Mouse (Mus musculus) lung, postnatal 0 days (tissue): ENCODE results near the gene Zkscan3.

Experiments used
- CTCF ChIP-seq: IDR thresholded peaks from 2 replicates; pipeline ENCODE4 v1.5.1; 2016; ENCODE audit warnings: antibody characterized with exemption, mild to moderate bottlenecking
- EP300 ChIP-seq: IDR thresholded peaks from 2 replicates; pipeline ENCODE4 v1.6.1; 2016; ENCODE audit warnings: antibody characterized with exemption, mild to moderate bottlenecking, control low read depth

DNA sequence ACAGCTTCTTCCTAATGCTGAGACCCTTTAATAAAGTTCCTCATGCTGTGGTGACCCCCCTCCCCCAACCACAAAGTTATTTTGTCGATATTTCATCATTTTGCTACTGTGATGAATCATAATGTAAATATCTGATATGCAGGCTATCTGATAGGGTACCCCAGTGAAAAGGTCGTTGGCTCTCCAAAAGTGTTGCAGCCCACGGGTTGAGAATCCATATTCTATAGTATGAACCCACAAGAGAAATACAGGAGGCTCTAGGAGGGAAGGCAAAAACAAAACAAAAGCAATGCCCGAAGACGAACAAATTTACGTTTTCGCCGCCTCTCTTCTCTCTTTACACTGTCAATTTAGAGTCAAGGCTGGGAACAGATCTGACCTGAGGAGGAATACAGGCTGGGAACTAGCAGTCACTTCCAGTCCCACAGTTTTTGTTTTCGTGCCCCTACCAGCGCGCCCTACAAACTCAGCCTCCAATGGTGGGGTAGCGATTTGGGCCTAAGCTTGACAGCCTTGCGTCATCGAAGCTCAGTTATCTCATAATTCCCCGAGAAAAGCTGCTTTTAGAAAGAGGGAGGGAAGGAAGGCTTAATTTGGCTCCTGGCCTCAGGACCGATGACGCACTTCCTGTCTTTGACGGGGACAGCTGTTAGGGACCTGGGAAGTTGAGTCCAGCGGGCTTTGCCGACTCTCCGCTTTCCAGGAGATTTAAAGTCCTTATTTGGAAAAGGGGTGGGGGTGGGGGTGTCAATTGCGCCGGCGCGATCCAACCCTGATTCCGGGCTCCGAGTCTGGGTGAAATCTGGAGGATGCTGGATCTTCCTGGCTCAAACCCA, 5.6 kb upstream of the Zkscan3 start:
- TF ChIP-seq CTCF (no peak), EP300 (peak; percentile 63)
